Mouse (Mus musculus): ENCODE results near the gene Plcl2. TPM values are rescaled to one million over a fixed set of nuclear protein-coding genes. Genes with fewer than 3 reads are reported as not detected.

The Plcl2 gene
- polyA plus RNA-seq, 1 experiment: 3.1 TPM

- H3K36me3 ChIP-seq (replicated peaks; ENCODE audit: low read length): peaks cover 15% of the 10 kb centered on the region
- H3K4me1 ChIP-seq: no peaks in the 10 kb centered on the region
- H3K27me3 ChIP-seq (replicated peaks): peaks cover 1% of the 10 kb centered on the region
- H3K4me3 ChIP-seq (replicated peaks): no peak overlapping the region
- no peak for TF ChIP-seq GATA1 (IDR thresholded peaks at IDR 0.05; ENCODE audit: borderline replicate concordance, low read length)
- peaks cover 32% of the 10 kb centered on the region for H3K9me3 ChIP-seq
These were observed 141.5 kb downstream of the Plcl2 start for GRCm38 (mm10) chr17:50650535-50651223.

GRCm38 (mm10) chr17:50654741-50655415 lies 145.7 kb downstream of the Plcl2 start:
- no peaks in the 10 kb centered on the region for H3K4me1 ChIP-seq
- no peaks in the 10 kb centered on the region for H3K36me3 ChIP-seq (replicated peaks; ENCODE audit: low read length)
- H3K4me3 ChIP-seq (replicated peaks): no peak overlapping the region
- peaks cover 4% of the 10 kb centered on the region for H3K9me3 ChIP-seq
- TF ChIP-seq GATA1 (IDR thresholded peaks at IDR 0.05; ENCODE audit: borderline replicate concordance, low read length) (no peak), FLI1 (IDR thresholded peaks at IDR 0.05; ENCODE audit: low read length) (no peak)
- peaks cover 7% of the 10 kb centered on the region for H3K27me3 ChIP-seq (replicated peaks)

- Histone ChIP-seq H3K4me1 (no peaks in the 10 kb centered on the region), H3K36me3 (replicated peaks; ENCODE audit: low read length) (no peaks in the 10 kb centered on the region), H3K4me3 (replicated peaks) (no peak overlapping the region), H3K9me3 (peaks cover 2% of the 10 kb centered on the region), H3K27me3 (replicated peaks) (peaks cover 7% of the 10 kb centered on the region)
- TF ChIP-seq FLI1 (IDR thresholded peaks at IDR 0.05; ENCODE audit: low read length) (no peak), GATA1 (IDR thresholded peaks at IDR 0.05; ENCODE audit: borderline replicate concordance, low read length) (no peak)
These were observed 146.2 kb downstream of the Plcl2 start for GRCm38 (mm10) chr17:50655416-50655776.

GRCm38 (mm10) chr17:50657321-50657720 lies 148.1 kb downstream of the Plcl2 start:
- H3K9me3 ChIP-seq: no peaks in the 10 kb centered on the region
- peaks cover 7% of the 10 kb centered on the region for H3K27me3 ChIP-seq (replicated peaks)
- H3K4me3 ChIP-seq (replicated peaks): no peak overlapping the region
- TF ChIP-seq FLI1 (IDR thresholded peaks at IDR 0.05; ENCODE audit: low read length) (no peak), GATA1 (IDR thresholded peaks at IDR 0.05; ENCODE audit: borderline replicate concordance, low read length) (no peak)
- no peaks in the 10 kb centered on the region for H3K36me3 ChIP-seq (replicated peaks; ENCODE audit: low read length)
- no peaks in the 10 kb centered on the region for H3K4me1 ChIP-seq

- TF ChIP-seq FLI1 (IDR thresholded peaks at IDR 0.05; ENCODE audit: low read length) (no peak), GATA1 (IDR thresholded peaks at IDR 0.05; ENCODE audit: borderline replicate concordance, low read length) (no peak)
- Histone ChIP-seq H3K9me3 (no peaks in the 10 kb centered on the region), H3K36me3 (replicated peaks; ENCODE audit: low read length) (no peaks in the 10 kb centered on the region), H3K27me3 (replicated peaks) (peaks cover 7% of the 10 kb centered on the region), H3K4me1 (no peaks in the 10 kb centered on the region), H3K4me3 (replicated peaks) (no peak overlapping the region)
These were observed 149.7 kb downstream of the Plcl2 start for GRCm38 (mm10) chr17:50658901-50659300.

GRCm38 (mm10) chr17:50667596-50667995 lies 158.4 kb downstream of the Plcl2 start:
- Histone ChIP-seq H3K4me1 (no peaks in the 10 kb centered on the region), H3K9me3 (no peaks in the 10 kb centered on the region), H3K36me3 (replicated peaks; ENCODE audit: low read length) (no peaks in the 10 kb centered on the region), H3K27me3 (replicated peaks) (no peaks in the 10 kb centered on the region), H3K4me3 (replicated peaks) (no peak overlapping the region)
- no peak for TF ChIP-seq GATA1 (IDR thresholded peaks at IDR 0.05; ENCODE audit: borderline replicate concordance, low read length)

- Histone ChIP-seq H3K4me3 (replicated peaks) (no peak overlapping the region), H3K9me3 (no peaks in the 10 kb centered on the region), H3K4me1 (no peaks in the 10 kb centered on the region), H3K36me3 (replicated peaks; ENCODE audit: low read length) (no peaks in the 10 kb centered on the region), H3K27me3 (replicated peaks) (no peaks in the 10 kb centered on the region)
- TF ChIP-seq GATA1 (IDR thresholded peaks at IDR 0.05; ENCODE audit: borderline replicate concordance, low read length) (no peak), FLI1 (IDR thresholded peaks at IDR 0.05; ENCODE audit: low read length) (no peak)
These were observed 159.5 kb downstream of the Plcl2 start for GRCm38 (mm10) chr17:50668681-50669208.

GRCm38 (mm10) chr17:50671416-50671815 lies 162.2 kb downstream of the Plcl2 start:
- Histone ChIP-seq H3K4me1 (no peaks in the 10 kb centered on the region), H3K4me3 (replicated peaks) (no peak overlapping the region), H3K9me3 (no peaks in the 10 kb centered on the region), H3K27me3 (replicated peaks) (no peaks in the 10 kb centered on the region), H3K36me3 (replicated peaks; ENCODE audit: low read length) (no peaks in the 10 kb centered on the region)
- TF ChIP-seq GATA1 (IDR thresholded peaks at IDR 0.05; ENCODE audit: borderline replicate concordance, low read length): no peak
- TF ChIP-seq FLI1 (IDR thresholded peaks at IDR 0.05; ENCODE audit: low read length): no peak

GRCm38 (mm10) chr17:50674580-50674979 lies 165.4 kb downstream of the Plcl2 start:
- TF ChIP-seq FLI1 (IDR thresholded peaks at IDR 0.05; ENCODE audit: low read length) (no peak), GATA1 (IDR thresholded peaks at IDR 0.05; ENCODE audit: borderline replicate concordance, low read length) (no peak)
- H3K9me3 ChIP-seq: no peaks in the 10 kb centered on the region
- peaks cover 18% of the 10 kb centered on the region for H3K4me1 ChIP-seq

GRCm38 (mm10) chr17:50675231-50675630 lies 166.0 kb downstream of the Plcl2 start:
- Histone ChIP-seq H3K4me1 (peaks cover 19% of the 10 kb centered on the region), H3K9me3 (no peaks in the 10 kb centered on the region), H3K27me3 (replicated peaks) (peaks cover 3% of the 10 kb centered on the region), H3K4me3 (replicated peaks) (no peak overlapping the region), H3K36me3 (replicated peaks; ENCODE audit: low read length) (no peaks in the 10 kb centered on the region)
- no peak for TF ChIP-seq GATA1 (IDR thresholded peaks at IDR 0.05; ENCODE audit: borderline replicate concordance, low read length)
- TF ChIP-seq FLI1 (IDR thresholded peaks at IDR 0.05; ENCODE audit: low read length): no peak

More at GRCm38 (mm10) chr17:50674580-50674979, 165.4 kb downstream of the Plcl2 start:
- Histone ChIP-seq H3K36me3 (replicated peaks; ENCODE audit: low read length) (no peaks in the 10 kb centered on the region), H3K4me3 (replicated peaks) (no peak overlapping the region), H3K27me3 (replicated peaks) (peaks cover 3% of the 10 kb centered on the region)
